Mouse (Mus musculus) lung, postnatal 0 days (tissue): Measurements from ENCODE around the gene Zfp607b.

Source experiments
- CTCF ChIP-seq: IDR thresholded peaks from 2 replicates; pipeline ENCODE4 v1.5.1; 2016; ENCODE audit warnings: antibody characterized with exemption, mild to moderate bottlenecking
- EP300 ChIP-seq: IDR thresholded peaks from 2 replicates; pipeline ENCODE4 v1.6.1; 2016; ENCODE audit warnings: antibody characterized with exemption, mild to moderate bottlenecking, control low read depth

- TF ChIP-seq CTCF, result no peak
- no peak for TF ChIP-seq EP300
Measured at GRCm38 (mm10) chr7:27685220-27685619, 3.9 kb upstream of the Zfp607b start.
